Mouse (Mus musculus) heart, adult 2 months (tissue): ENCODE results near the gene Tmem123. TPM values are rescaled to one million over a fixed set of nuclear protein-coding genes. Genes with fewer than 3 reads are reported as not detected.

Source experiments
- DNase-seq, 2 experiments: peaks; one replicate each; pipeline ENCODE4 v3.0.0; 2021
- H3K27ac ChIP-seq: fragments of 200-600 bp; 2 replicates; pipeline ENCODE4 v1.8.1; 2022
- H3K27me3 ChIP-seq: fragments of 200-500 bp; 2 replicates; pipeline ENCODE4 v1.6.1; 2012; ENCODE audit warnings: mild to moderate bottlenecking, low read length, inconsistent platforms, mixed read lengths; ENCODE audit not compliant: control insufficient read depth, insufficient read depth
- H3K36me3 ChIP-seq: fragments of 200-500 bp; 2 replicates; pipeline ENCODE4 v1.6.1; 2012; ENCODE audit warnings: low read length, inconsistent platforms; ENCODE audit not compliant: control insufficient read depth, insufficient read depth
- H3K4me1 ChIP-seq: fragments of 200-500 bp; 2 replicates; pipeline ENCODE4 v1.6.1; 2011; ENCODE audit warnings: low read length; ENCODE audit not compliant: control insufficient read depth, insufficient read depth
- H3K4me3 ChIP-seq: fragments of 200-600 bp; 2 replicates; pipeline ENCODE4 v1.8.1; 2022
- H3K79me2 ChIP-seq: fragments of 200-500 bp; replicated peaks from 2 replicates; pipeline ENCODE4 v1.6.1; 2012; ENCODE audit warnings: mild to moderate bottlenecking, inconsistent platforms, low read length, moderate library complexity, mixed read lengths; ENCODE audit not compliant: control insufficient read depth, insufficient read depth
- H3K9ac ChIP-seq: fragments of 200-500 bp; 2 replicates; pipeline ENCODE4 v1.6.1; 2012; ENCODE audit warnings: low read depth, mild to moderate bottlenecking, control low read depth, inconsistent platforms, low read length, mixed read lengths
- CTCF ChIP-seq: fragments of 200-600 bp; IDR thresholded peaks from 2 replicates; pipeline ENCODE4 v1.8.1; 2022; ENCODE audit warnings: antibody characterized with exemption, mild to moderate bottlenecking, moderate library complexity
- EP300 ChIP-seq: fragments of 200-500 bp; IDR thresholded peaks from 2 replicates; pipeline ENCODE4 v1.6.1; 2011; ENCODE audit warnings: low read depth, low read length, control low read depth; ENCODE audit not compliant: insufficient read depth
- POLR2A ChIP-seq: fragments of 200-500 bp; IDR thresholded peaks from 2 replicates; pipeline ENCODE4 v1.6.1; 2011; ENCODE audit warnings: mild to moderate bottlenecking, low read depth, low read length, control low read depth; ENCODE audit not compliant: insufficient read depth
- WGBS: fragments of 180-500 bp; shearing (Covaris S2); methylation state at CpG from one replicate; pipeline ENCODE4 v1.1.7; 2018; 5-methylcytosine and 5-hydroxymethylcytosine counted together
- intact Hi-C: fragments of 180-260 bp; cut with DNase I; formaldehyde crosslinking; loops from one replicate; pipeline ENCODE4 v1.15.1; 2025
- polyA plus RNA-seq: library from polyadenylated mRNA; depleted of rRNA; stranded (reverse); fragments of >200 nt; gene quantifications from 2 replicates; pipeline ENCODE4 v1.2.3, GENCODE M21; 2012
- total RNA-seq, 2 experiments: library from RNA; stranded (reverse); gene quantifications; 2 replicates each; pipeline ENCODE4 v1.2.3; 2021

The Tmem123 gene
- total and polyA plus RNA-seq, 3 experiments: 35.6 to 44.8 (median 38.8) TPM

DNA sequence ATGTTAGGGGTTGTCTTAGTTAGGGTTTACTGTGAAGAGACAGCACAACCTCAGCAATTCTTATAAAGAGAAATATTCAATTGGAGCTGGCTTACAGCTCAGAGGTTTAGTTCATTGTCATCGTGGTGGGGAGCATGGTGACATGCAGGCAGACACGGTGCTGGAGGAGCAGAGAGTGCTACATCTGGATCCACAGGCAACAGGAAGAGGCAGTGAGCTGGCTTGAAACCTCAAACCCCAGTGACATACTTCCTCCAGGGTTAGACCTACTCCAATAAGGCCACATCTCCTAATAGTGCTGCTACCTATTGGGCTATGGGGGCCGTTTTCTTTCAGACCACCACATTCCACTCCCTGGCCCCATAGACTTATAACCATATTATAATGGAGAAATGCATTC lies 12.1 kb downstream of the Tmem123 start:
- H3K79me2 ChIP-seq: no peaks in the 10 kb centered on the region
- H3K4me1 ChIP-seq: peaks cover 1% of the 10 kb centered on the region; the same call in 1 of the 2 replicates
- no peaks in the 10 kb centered on the region for H3K27me3 ChIP-seq
- no peak for DNase-seq
- no peak overlapping the region for H3K27ac ChIP-seq
- no peak overlapping the region for H3K9ac ChIP-seq
- no peak for TF ChIP-seq EP300
- intact Hi-C loops: no loop called here
- 76% methylated on average over 3 of the region's 3 CpGs for WGBS
- no peaks in the 10 kb centered on the region; the same call in 1 of the 2 replicates for H3K36me3 ChIP-seq
- no peak overlapping the region for H3K4me3 ChIP-seq

DNA sequence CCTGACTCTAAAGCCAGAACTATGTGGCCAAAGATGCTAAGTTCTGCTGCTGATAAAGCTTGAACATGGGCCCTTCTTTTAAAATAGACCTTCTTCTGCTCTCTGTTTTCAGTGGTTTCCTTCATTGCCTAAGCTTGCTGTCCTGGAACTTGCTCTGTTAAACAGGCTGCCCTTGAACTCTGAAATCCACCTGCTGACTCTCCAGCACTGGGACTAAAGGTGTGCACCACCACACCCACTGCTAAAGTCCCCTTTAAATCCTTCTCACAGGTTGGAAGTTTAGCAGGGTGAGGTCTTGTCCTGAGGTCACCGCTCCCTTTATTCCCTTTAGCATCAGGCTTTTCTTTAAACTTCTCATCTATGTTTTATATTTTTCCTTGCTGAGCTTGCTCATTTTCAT lies 13.1 kb downstream of the Tmem123 start:
- TF ChIP-seq CTCF: no peak
- no peak for TF ChIP-seq POLR2A
- TF ChIP-seq EP300: no peak
- 97% methylated on average over 1 of the region's 1 CpGs for WGBS
- H3K27ac ChIP-seq: no peak overlapping the region
- H3K4me1 ChIP-seq: peaks cover 1% of the 10 kb centered on the region; the same call in 1 of the 2 replicates
- H3K36me3 ChIP-seq: no peaks in the 10 kb centered on the region
- H3K4me3 ChIP-seq: no peak overlapping the region
- no peaks in the 10 kb centered on the region for H3K79me2 ChIP-seq
- no peak overlapping the region for H3K9ac ChIP-seq
- intact Hi-C loops: no loop called here
- DNase-seq: no peak
- no peaks in the 10 kb centered on the region for H3K27me3 ChIP-seq

DNA sequence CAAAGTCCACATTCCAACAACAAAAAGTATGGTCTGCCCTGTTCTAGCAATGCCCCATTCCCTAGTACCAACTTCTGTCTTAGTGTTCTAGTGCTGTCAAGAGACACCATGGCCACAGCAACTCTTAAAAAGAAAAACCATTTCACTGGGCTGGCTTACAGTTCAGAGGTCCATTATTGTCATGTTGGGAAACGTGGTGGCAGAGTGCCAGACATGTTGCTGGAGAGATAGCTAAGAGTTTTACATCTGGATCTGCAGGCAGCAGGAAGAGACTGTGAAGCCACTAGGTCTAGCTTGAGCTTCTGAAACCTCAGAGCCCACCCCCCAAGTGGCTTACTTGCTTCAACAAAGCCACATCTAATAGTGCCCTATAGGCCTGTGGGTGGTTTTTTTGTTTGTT lies 13.8 kb downstream of the Tmem123 start:
- Histone ChIP-seq H3K4me3 (no peak overlapping the region), H3K36me3 (no peaks in the 10 kb centered on the region), H3K79me2 (no peaks in the 10 kb centered on the region), H3K27me3 (no peaks in the 10 kb centered on the region), H3K27ac (no peak overlapping the region), H3K4me1 (no peaks in the 10 kb centered on the region), H3K9ac (no peak overlapping the region)
- no peak for TF ChIP-seq EP300
- TF ChIP-seq POLR2A: no peak
- no peak for TF ChIP-seq CTCF
- WGBS: 55% methylated on average over 1 of the region's 1 CpGs
- no peak for DNase-seq
- intact Hi-C loops: no loop called here

DNA sequence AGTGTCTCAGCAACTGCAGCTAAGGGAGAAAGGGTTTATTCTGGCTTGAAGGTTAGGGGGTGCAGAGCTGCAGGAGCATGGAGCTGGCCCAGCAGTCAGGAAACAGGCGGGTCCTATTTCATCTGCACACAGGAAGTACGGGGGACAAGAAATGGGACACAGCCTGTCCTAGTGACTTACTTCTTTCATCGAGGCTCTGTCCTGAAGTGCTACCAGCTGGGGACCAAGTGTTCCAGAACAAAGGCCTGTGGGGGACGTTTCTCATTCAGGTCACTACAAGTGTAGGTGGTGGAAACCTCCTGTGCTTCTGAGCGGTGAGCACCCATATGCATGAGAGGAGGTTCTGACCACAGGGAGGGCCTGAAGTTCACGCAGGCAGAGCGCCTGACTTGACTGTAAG lies 14.9 kb downstream of the Tmem123 start:
- Histone ChIP-seq H3K36me3 (no peaks in the 10 kb centered on the region), H3K9ac (no peak overlapping the region), H3K27ac (no peak overlapping the region), H3K4me3 (no peak overlapping the region), H3K79me2 (no peaks in the 10 kb centered on the region), H3K4me1 (no peaks in the 10 kb centered on the region), H3K27me3 (no peaks in the 10 kb centered on the region)
- no peak for DNase-seq
- TF ChIP-seq EP300 (no peak), POLR2A (no peak), CTCF (no peak)
- intact Hi-C loops: no loop called here
- WGBS: 74% methylated on average over 7 of the region's 7 CpGs

DNA sequence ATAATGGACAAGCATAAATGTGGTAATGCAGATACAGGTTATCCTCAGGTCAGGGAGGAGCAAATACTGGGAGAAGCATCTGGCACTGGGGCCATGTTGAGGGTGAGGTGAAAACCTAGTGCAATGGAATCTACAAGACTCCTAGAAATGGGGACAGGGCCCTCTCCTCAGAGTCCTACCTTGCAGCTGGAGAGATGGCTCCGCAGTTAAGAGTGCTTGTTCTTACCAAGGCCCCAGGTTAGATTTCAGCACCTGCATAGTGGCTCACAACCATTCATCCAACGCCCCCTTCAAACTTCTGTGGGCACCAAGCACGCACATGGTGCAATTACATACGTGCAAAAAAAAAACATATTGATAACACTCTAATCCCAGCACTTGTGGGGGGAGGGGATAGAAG lies 15.9 kb downstream of the Tmem123 start:
- TF ChIP-seq CTCF: no peak
- no peak for TF ChIP-seq EP300
- TF ChIP-seq POLR2A: no peak
- Histone ChIP-seq H3K27me3 (no peaks in the 10 kb centered on the region), H3K4me1 (no peaks in the 10 kb centered on the region), H3K4me3 (no peak overlapping the region), H3K9ac (no peak overlapping the region), H3K27ac (no peak overlapping the region), H3K36me3 (no peaks in the 10 kb centered on the region), H3K79me2 (no peaks in the 10 kb centered on the region)
- no peak for DNase-seq
- 88% methylated on average over 4 of the region's 4 CpGs for WGBS
- intact Hi-C loops: loop anchor here (10.0 kb wide), 1 partner anchor 595 kb away; the partner anchor contains the start of genes Dcun1d5 and Dync2h1

DNA sequence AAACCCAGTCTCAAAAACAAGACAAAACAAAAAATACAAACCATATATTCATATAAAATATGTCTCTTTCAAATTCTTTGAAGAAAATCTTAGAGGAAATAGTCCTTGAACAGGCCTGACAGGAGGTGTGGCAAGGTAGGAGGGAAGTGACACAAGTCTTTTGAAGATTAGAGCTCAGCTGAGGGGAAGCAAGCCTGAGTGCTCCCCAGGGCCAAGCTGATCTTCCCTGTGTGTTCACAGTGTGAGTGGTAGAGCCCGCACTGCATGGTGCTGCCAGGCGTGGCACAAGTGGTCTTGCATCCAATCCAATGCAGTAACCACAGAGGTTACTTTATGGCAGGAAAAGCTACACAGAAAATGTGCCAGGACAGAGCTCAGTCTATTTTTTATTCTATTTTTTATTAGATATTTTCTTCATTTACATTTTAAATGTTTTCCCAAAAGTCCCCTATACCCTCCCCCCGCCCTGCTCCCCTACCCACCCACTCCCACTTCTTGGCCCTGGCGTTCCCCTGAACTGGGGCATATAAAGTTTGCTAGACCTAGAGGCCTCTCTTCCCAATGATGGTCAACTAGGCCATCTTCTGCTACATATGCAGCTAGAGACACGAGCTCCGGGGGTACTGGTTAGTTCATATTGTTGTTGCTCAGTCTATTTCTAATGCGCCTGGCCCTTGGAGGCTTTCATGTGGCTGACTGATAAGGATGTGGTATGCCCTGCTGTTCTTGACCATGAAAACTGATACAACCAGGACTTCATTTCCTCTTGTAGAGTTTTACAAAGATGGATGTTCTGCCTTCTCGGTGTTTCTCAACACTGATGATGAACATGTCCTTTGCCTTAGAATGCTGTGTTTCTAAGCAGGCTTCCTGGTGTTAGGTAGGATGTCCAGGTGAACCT lies 16.7 kb downstream of the Tmem123 start:
- H3K4me3 ChIP-seq: no peak overlapping the region
- WGBS: 85% methylated on average over 8 of the region's 8 CpGs

More for the DNA sequence above, 16.7 kb downstream of the Tmem123 start:
- H3K27ac ChIP-seq: no peak overlapping the region
- no peak for TF ChIP-seq EP300
- TF ChIP-seq CTCF: no peak
- TF ChIP-seq POLR2A: no peak
- no peaks in the 10 kb centered on the region for H3K36me3 ChIP-seq
- intact Hi-C loops: loop anchor here (10.0 kb wide), 1 partner anchor 596 kb away; the partner anchor contains the start of genes Dcun1d5 and Dync2h1
- no peaks in the 10 kb centered on the region for H3K4me1 ChIP-seq
- no peaks in the 10 kb centered on the region for H3K27me3 ChIP-seq
- H3K9ac ChIP-seq: no peak overlapping the region
- DNase-seq: no peak
- H3K79me2 ChIP-seq: no peaks in the 10 kb centered on the region
